Mouse (Mus musculus) stomach, embryonic 14.5 days (tissue): ENCODE results near the gene Ano9. TPM values are rescaled to one million over a fixed set of nuclear protein-coding genes. Genes with fewer than 3 reads are reported as not detected.

ENCODE experiments used
- ATAC-seq: fragments of 200-750 bp; cut with Nextera tagmentation; 2 replicates; pipeline ENCODE4 v1.8.0; 2017; ENCODE audit warnings: low read depth, moderate TSS enrichment; ENCODE audit not compliant: insufficient number of reproducible peaks, insufficient read depth, low FRiP score
- H3K27ac ChIP-seq: fragments of 300-500 bp; sonication (generic); 2 replicates; pipeline ENCODE4 v1.5.1; 2014; ENCODE audit warnings: mild to moderate bottlenecking, low read length, moderate library complexity, mixed read lengths
- H3K27me3 ChIP-seq: fragments of 300-500 bp; sonication (generic); 2 replicates; pipeline ENCODE4 v1.6.1; 2014; ENCODE audit warnings: low read length, control low read depth, mixed read lengths; ENCODE audit not compliant: control insufficient read depth, insufficient read depth
- H3K36me3 ChIP-seq: fragments of 300-500 bp; sonication (generic); 2 replicates; pipeline ENCODE4 v1.6.1; 2014; ENCODE audit warnings: mild to moderate bottlenecking, control low read depth, low read length, moderate library complexity, mixed read lengths; ENCODE audit not compliant: control insufficient read depth, insufficient read depth
- H3K4me1 ChIP-seq: fragments of 300-500 bp; sonication (generic); 2 replicates; pipeline ENCODE4 v1.6.1; 2014; ENCODE audit warnings: low read length, control low read depth, mixed read lengths; ENCODE audit not compliant: control insufficient read depth, insufficient read depth
- H3K4me2 ChIP-seq: fragments of 300-500 bp; sonication (generic); replicated peaks from 2 replicates; pipeline ENCODE4 v1.6.1; 2014; ENCODE audit warnings: low read depth, low read length, control low read depth
- H3K4me3 ChIP-seq: fragments of 300-500 bp; sonication (generic); 2 replicates; pipeline ENCODE4 v1.5.1; 2014; ENCODE audit warnings: low read depth, low read length, control low read depth
- H3K9ac ChIP-seq: fragments of 300-500 bp; sonication (generic); replicated peaks from 2 replicates; pipeline ENCODE4 v1.6.1; 2014; ENCODE audit warnings: low read depth, mild to moderate bottlenecking, control low read depth, low read length, moderate library complexity, mixed read lengths
- H3K9me3 ChIP-seq: fragments of 300-500 bp; sonication (generic); 2 replicates; pipeline ENCODE4 v1.6.1; 2016; ENCODE audit warnings: low read depth, low read length, control low read depth; ENCODE audit not compliant: control insufficient read depth
- WGBS: fragments of 180-500 bp; shearing (Covaris S2); extraction: QIAGEN DNeasy Blood & Tissue Kit; methylation state at CpG from one replicate; pipeline ENCODE4 v1.1.7; 2014; 5-methylcytosine and 5-hydroxymethylcytosine counted together
- polyA plus RNA-seq: library from polyadenylated mRNA; unstranded; fragments of >200 nt; fragmentation: Nextera tagmentation; extraction: Ambion mirVana; gene quantifications from 2 replicates; pipeline ENCODE4 v1.2.1, GENCODE M21; 2014

Ano9 gene
- polyA plus RNA-seq, 1 experiment from 2014 or later = 12.2 TPM

GRCm38 (mm10) chr7:141143861-141144260 lies 26.3 kb upstream of the Ano9 start:
- H3K27me3 ChIP-seq = no peaks in the 10 kb centered on the region
- no peak overlapping the region for H3K27ac ChIP-seq
- no peaks in the 10 kb centered on the region for H3K9me3 ChIP-seq
- H3K36me3 ChIP-seq = peaks cover 14% of the 10 kb centered on the region; the same call in 1 of the 2 replicates
- ATAC-seq = no peak
- no peak overlapping the region for H3K4me2 ChIP-seq
- H3K9ac ChIP-seq = no peak overlapping the region
- 66% methylated on average over 2 of the region's 2 CpGs for WGBS
- no peaks in the 10 kb centered on the region for H3K4me1 ChIP-seq
- no peak overlapping the region for H3K4me3 ChIP-seq

- H3K9ac ChIP-seq = no peak overlapping the region
- ATAC-seq = no peak
- no peak overlapping the region for H3K4me2 ChIP-seq
- H3K27me3 ChIP-seq = no peaks in the 10 kb centered on the region
- WGBS = 44% methylated on average over 5 of the region's 5 CpGs
- peaks cover 20% of the 10 kb centered on the region; the same call in 1 of the 2 replicates for H3K36me3 ChIP-seq
- no peak overlapping the region for H3K27ac ChIP-seq
- no peak overlapping the region for H3K4me3 ChIP-seq
- no peaks in the 10 kb centered on the region for H3K4me1 ChIP-seq
- no peaks in the 10 kb centered on the region for H3K9me3 ChIP-seq
These were observed 25.5 kb upstream of the Ano9 start for GRCm38 (mm10) chr7:141143112-141143511.

- H3K4me1 ChIP-seq = no peaks in the 10 kb centered on the region
- H3K9ac ChIP-seq = no peak overlapping the region
- no peak overlapping the region for H3K27ac ChIP-seq
- WGBS = 86% methylated on average over 4 of the region's 4 CpGs
- H3K9me3 ChIP-seq = no peaks in the 10 kb centered on the region
- no peak for ATAC-seq
- no peak overlapping the region for H3K4me2 ChIP-seq
- H3K4me3 ChIP-seq = no peak overlapping the region
- no peaks in the 10 kb centered on the region for H3K27me3 ChIP-seq
- H3K36me3 ChIP-seq = peaks cover 26% of the 10 kb centered on the region
These were observed 23.7 kb upstream of the Ano9 start for GRCm38 (mm10) chr7:141141326-141141725.

- peak overlapping the region; percentile 94 for H3K4me3 ChIP-seq
- H3K36me3 ChIP-seq = peaks cover 17% of the 10 kb centered on the region
- H3K4me2 ChIP-seq = peak overlapping the region; percentile 62
- H3K4me1 ChIP-seq = peaks cover 6% of the 10 kb centered on the region; the same call in 1 of the 2 replicates
- peak overlapping the region; percentile 92 for H3K9ac ChIP-seq
- 55% methylated on average over 12 of the region's 12 CpGs for WGBS
- no peak overlapping the region for H3K27ac ChIP-seq
- H3K27me3 ChIP-seq = no peaks in the 10 kb centered on the region
- peak; percentile 35; the same call in 1 of the 2 replicates for ATAC-seq
- H3K9me3 ChIP-seq = no peaks in the 10 kb centered on the region
These were observed 14.5 kb upstream of the Ano9 start for GRCm38 (mm10) chr7:141131904-141132755.

- Histone ChIP-seq H3K9ac (peak overlapping the region; percentile 92), H3K36me3 (peaks cover 11% of the 10 kb centered on the region), H3K27me3 (no peaks in the 10 kb centered on the region), H3K4me2 (peak overlapping the region; percentile 62), H3K4me1 (peaks cover 6% of the 10 kb centered on the region; the same call in 1 of the 2 replicates), H3K9me3 (no peaks in the 10 kb centered on the region), H3K4me3 (peak overlapping the region; percentile 94), H3K27ac (peak overlapping the region; percentile 48; the same call in 1 of the 2 replicates)
- WGBS = 1% methylated on average over 59 of the region's 59 CpGs
- peak; percentile 98 for ATAC-seq
These were observed 13.6 kb upstream of the Ano9 start for GRCm38 (mm10) chr7:141131024-141131820.

GRCm38 (mm10) chr7:141123517-141123856 lies 5.9 kb upstream of the Ano9 start:
- 3% methylated on average over 15 of the region's 15 CpGs for WGBS
- H3K4me1 ChIP-seq = peaks cover 6% of the 10 kb centered on the region; the same call in 1 of the 2 replicates
- no peaks in the 10 kb centered on the region for H3K9me3 ChIP-seq
- peak overlapping the region; percentile 35; the same call in 1 of the 2 replicates for H3K27ac ChIP-seq
- H3K4me3 ChIP-seq = peak overlapping the region; percentile 37
- peak overlapping the region; percentile 31; the same call in 1 of the 2 replicates for H3K9ac ChIP-seq
- H3K4me2 ChIP-seq = peak overlapping the region; percentile 49
- ATAC-seq = no peak
- H3K36me3 ChIP-seq = no peaks in the 10 kb centered on the region
- H3K27me3 ChIP-seq = no peaks in the 10 kb centered on the region

GRCm38 (mm10) chr7:141122689-141123516 lies 5.3 kb upstream of the Ano9 start:
- H3K27me3 ChIP-seq = no peaks in the 10 kb centered on the region
- peak overlapping the region; percentile 31; the same call in 1 of the 2 replicates for H3K9ac ChIP-seq
- under 1% methylated on average over 29 of the region's 29 CpGs for WGBS
- H3K4me1 ChIP-seq = peaks cover 8% of the 10 kb centered on the region; the same call in 1 of the 2 replicates
- H3K27ac ChIP-seq = peak overlapping the region; percentile 63; the same call in 1 of the 2 replicates
- peak overlapping the region; percentile 37 for H3K4me3 ChIP-seq
- H3K36me3 ChIP-seq = no peaks in the 10 kb centered on the region
- peak overlapping the region; percentile 49 for H3K4me2 ChIP-seq
- H3K9me3 ChIP-seq = no peaks in the 10 kb centered on the region
- peak; percentile 99 for ATAC-seq
